Mouse (Mus musculus): ENCODE measurements around the gene Fbn1. TPM values are rescaled to one million over a fixed set of nuclear protein-coding genes. Genes with fewer than 3 reads are reported as not detected.

Gene Fbn1
- polyA plus RNA-seq, 1 experiment from 2014 or later = 20.8 TPM

DNA sequence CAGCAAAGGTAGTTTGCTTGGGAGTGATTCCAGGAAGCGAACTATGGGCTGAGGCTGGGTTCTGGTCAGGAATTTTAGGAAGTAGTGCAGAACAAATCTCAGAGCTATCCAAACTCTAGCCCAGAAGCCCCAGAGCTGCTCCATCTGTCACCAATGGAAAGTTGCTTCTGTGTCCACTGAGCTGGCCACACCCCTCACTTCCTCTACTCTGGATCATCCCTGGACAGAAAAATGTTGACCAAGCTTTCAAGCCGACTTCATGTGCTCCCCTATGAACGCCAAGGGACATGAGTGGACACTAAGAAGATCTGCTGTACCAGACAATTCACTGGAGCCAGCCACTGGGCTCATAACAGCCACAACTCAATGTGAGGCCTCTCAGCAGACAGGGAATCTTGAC lies 31.6 kb downstream of the Fbn1 start:
- H3K27me3 ChIP-seq (replicated peaks) = no peaks in the 10 kb centered on the region
- H3K4me2 ChIP-seq (replicated peaks) = no peak overlapping the region
- ATAC-seq = no peak
- H3K36me3 ChIP-seq = no peaks in the 10 kb centered on the region
- no peaks in the 10 kb centered on the region; the same call in 1 of the 2 replicates for H3K4me1 ChIP-seq (replicated peaks)
- H3K9me3 ChIP-seq = no peaks in the 10 kb centered on the region
- H3K27ac ChIP-seq = no peak overlapping the region
- no peak overlapping the region for H3K9ac ChIP-seq
- 69% methylated on average over 3 of the region's 3 CpGs for WGBS
- no peak overlapping the region for H3K4me3 ChIP-seq (replicated peaks)

DNA sequence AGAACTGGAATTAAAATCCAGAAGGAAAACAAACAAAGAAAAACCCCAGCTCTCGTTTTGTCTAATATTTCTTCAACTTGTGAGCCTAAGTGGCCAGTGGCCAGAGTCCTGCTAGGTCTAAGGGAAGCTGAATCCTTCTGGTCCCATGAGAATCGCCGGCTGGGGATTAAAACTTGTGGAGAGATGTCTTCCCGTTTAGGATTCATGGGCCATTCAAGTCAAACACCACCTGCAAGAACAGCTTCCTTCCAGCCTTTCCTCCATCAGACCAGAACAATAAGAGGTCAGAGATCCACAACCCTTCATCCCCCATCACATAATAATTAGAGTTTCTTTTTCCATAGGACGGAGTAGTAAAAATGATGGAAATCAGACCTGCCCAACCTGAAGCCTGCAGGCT lies 33.1 kb downstream of the Fbn1 start:
- Histone ChIP-seq H3K27ac (no peak overlapping the region), H3K4me1 (replicated peaks) (no peaks in the 10 kb centered on the region; the same call in 1 of the 2 replicates), H3K9ac (no peak overlapping the region), H3K27me3 (replicated peaks) (no peaks in the 10 kb centered on the region), H3K4me3 (replicated peaks) (no peak overlapping the region), H3K36me3 (no peaks in the 10 kb centered on the region), H3K4me2 (replicated peaks) (no peak overlapping the region), H3K9me3 (no peaks in the 10 kb centered on the region)
- 77% methylated on average over 5 of the region's 5 CpGs for WGBS
- ATAC-seq = no peak

DNA sequence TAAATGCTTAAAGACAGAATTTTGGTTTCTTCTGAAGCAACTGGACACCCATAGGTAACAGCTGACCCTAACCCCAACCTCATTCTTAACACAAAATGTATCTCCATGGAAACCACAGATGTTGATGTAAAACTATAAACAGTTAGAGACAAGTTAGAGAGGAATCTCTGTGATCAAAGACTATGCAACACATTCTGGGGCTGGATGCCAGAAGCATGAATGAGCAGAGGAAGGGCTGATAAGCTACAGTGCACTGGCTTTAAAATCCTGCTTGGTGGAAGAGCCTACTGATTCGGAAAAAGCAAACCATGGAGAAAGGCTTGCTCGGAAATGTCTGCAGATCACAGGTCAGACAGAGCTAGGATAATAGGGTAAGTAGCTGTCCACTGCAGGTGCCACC lies 34.6 kb downstream of the Fbn1 start:
- Histone ChIP-seq H3K4me1 (replicated peaks) (no peaks in the 10 kb centered on the region; the same call in 1 of the 2 replicates), H3K9ac (no peak overlapping the region), H3K27ac (no peak overlapping the region), H3K9me3 (no peaks in the 10 kb centered on the region), H3K4me3 (replicated peaks) (no peak overlapping the region), H3K4me2 (replicated peaks) (no peak overlapping the region), H3K36me3 (no peaks in the 10 kb centered on the region), H3K27me3 (replicated peaks) (no peaks in the 10 kb centered on the region)
- WGBS = 44% methylated on average over 2 of the region's 2 CpGs
- no peak for ATAC-seq

DNA sequence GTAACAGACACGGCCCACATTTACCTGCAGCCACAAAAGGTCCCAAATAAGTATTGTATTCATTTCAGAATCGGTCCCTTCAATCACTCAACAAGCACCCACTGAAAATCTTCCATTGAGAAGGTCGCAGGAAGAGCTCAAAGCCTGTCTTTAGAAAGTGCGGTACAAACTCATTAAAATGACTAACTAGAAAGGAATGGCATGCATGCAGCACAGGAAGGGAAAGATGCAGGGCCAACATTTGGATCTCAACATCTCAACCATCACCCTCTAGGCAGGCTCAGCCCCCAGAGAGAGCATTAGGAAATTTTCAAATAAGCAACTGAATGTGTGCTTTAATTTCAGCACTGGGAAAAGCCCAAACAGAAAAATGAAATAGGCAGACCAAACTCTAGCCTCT lies 36.1 kb downstream of the Fbn1 start:
- Histone ChIP-seq H3K4me3 (replicated peaks) (no peak overlapping the region), H3K4me2 (replicated peaks) (no peak overlapping the region), H3K9me3 (no peaks in the 10 kb centered on the region), H3K4me1 (replicated peaks) (no peaks in the 10 kb centered on the region; the same call in 1 of the 2 replicates), H3K36me3 (no peaks in the 10 kb centered on the region), H3K27me3 (replicated peaks) (no peaks in the 10 kb centered on the region), H3K27ac (no peak overlapping the region), H3K9ac (no peak overlapping the region)
- 79% methylated on average over 4 of the region's 4 CpGs for WGBS
- no peak for ATAC-seq

DNA sequence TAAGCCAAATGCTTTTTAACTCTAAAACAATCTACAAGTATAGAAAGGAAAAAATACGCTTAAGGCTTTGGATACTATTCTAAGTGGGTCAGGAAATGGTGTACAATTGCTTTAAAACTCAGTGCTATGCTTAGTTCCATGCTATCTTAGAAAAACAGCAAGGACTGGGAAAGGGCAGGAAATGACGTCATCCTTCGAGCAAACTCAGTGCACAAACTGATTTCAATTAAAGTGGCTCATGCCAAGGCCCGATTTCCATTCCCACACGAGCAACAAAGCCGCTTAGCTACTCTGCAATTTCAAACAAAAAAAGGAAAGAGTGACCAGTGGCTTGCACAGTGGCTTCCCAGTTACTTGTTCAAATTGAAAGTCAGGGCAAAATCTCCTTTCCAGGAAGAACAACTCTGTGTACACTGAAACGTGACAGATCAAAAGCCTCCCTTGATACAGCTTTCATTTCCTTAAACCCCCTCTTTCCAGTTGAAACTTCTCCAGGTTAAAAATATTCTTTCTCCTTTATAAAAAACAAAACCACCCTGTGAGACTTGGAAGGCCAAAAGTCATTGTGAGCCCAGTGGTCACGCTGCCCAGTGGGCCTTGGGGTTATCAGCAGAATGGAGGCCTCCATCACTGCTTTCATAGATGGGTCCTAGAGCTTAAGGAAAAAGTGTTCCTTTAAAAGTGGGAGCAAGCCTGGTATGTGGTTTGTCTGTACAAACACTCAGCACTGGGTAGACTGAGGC lies 37.1 kb downstream of the Fbn1 start:
- no peak overlapping the region for H3K4me3 ChIP-seq (replicated peaks)
- no peaks in the 10 kb centered on the region for H3K9me3 ChIP-seq
- no peak for ATAC-seq
- no peak overlapping the region for H3K4me2 ChIP-seq (replicated peaks)
- H3K27me3 ChIP-seq (replicated peaks) = no peaks in the 10 kb centered on the region
- H3K4me1 ChIP-seq (replicated peaks) = no peaks in the 10 kb centered on the region; the same call in 1 of the 2 replicates
- no peaks in the 10 kb centered on the region for H3K36me3 ChIP-seq
- 0 out of 2 replicates have a peak overlapping the region, but pooled peaks have one; percentile 1 for H3K27ac ChIP-seq
- WGBS = 57% methylated on average over 8 of the region's 8 CpGs
- no peak overlapping the region for H3K9ac ChIP-seq

DNA sequence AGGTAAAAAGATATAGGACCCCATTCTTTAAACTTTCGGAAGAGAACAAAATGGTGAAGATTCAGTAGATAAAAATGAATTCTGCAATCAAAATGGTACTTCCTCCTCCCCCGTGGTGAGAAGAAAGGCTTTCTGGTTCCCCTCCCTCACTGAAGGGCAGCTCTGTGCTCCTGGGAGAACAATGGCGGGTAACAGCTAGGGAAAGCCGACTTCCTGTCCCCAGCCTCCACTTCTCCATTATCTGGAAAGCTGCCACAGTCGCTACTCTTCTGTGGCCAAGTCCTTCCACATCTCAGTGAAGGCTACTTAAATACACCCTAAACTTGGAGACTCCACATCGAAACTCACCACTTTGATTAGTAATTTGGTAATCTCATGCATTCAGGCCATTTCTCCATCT lies 43.8 kb downstream of the Fbn1 start:
- Histone ChIP-seq H3K9me3 (no peaks in the 10 kb centered on the region), H3K27ac (no peak overlapping the region), H3K27me3 (replicated peaks) (no peaks in the 10 kb centered on the region), H3K4me2 (replicated peaks) (no peak overlapping the region), H3K4me3 (replicated peaks) (no peak overlapping the region), H3K36me3 (no peaks in the 10 kb centered on the region), H3K9ac (no peak overlapping the region), H3K4me1 (replicated peaks) (no peaks in the 10 kb centered on the region)
- WGBS = 81% methylated on average over 6 of the region's 6 CpGs
- no peak for ATAC-seq

DNA sequence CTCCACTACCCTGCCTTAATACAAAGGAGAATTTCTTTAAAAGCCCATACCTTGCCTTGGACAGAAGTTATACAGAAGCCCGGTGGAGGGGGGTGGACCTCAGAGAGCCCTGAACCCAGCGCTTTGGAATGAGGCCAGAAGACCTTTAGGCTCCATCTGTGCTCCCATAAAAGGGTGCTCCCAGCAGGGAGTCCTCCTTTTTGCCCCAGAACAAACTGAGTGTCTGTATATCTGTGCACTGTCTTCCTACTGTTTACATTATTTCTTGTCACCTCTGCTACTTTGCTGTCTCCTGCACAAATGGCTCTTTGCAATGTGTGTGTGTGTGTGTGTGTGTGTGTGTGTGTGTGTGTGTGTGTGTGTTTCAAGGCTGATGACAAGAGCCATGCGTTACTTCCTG lies 48.7 kb downstream of the Fbn1 start:
- 51% methylated on average over 3 of the region's 3 CpGs for WGBS

DNA sequence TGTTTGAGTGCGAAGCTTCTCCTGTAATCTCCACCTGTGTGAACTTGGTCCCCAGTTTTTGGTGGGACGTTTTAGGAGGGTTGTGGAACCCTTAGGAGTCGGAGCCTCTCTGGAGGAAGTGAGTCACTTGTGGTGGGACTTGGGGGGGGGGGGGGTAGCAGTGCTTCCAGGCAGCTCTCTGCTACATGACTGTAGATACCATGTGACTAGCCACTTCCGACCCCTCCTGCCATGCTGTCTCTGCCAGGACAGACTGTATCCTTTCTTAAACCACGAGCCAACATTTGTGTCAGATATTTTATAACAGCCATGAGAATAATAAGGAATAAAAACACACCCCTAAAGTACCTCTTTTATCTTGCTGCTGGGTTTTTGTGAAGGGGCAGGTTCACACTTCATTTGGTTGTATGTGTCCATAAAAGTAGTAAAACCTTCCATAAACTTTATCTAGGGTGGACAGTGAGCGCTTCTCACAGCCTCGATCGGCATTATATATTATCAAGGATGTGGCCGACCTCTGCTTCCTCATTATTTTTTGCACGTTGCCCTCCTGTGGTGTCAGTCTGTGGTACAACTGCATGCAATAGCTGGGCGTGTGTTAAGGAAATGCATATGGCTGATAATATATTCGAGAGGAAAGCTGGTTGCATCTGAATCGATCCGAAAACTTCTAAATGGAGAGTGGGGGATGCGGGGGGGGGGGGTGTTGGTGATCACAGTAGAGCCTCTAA lies 51.6 kb downstream of the Fbn1 start:
- H3K36me3 ChIP-seq = no peaks in the 10 kb centered on the region
- WGBS = 81% methylated on average over 15 of the region's 15 CpGs
- no peak overlapping the region for H3K9ac ChIP-seq
- no peak overlapping the region for H3K27ac ChIP-seq
- H3K27me3 ChIP-seq (replicated peaks) = no peaks in the 10 kb centered on the region
- H3K4me3 ChIP-seq (replicated peaks) = no peak overlapping the region
- ATAC-seq = no peak
- H3K4me2 ChIP-seq (replicated peaks) = no peak overlapping the region
- H3K4me1 ChIP-seq (replicated peaks) = no peaks in the 10 kb centered on the region
- no peaks in the 10 kb centered on the region for H3K9me3 ChIP-seq

More for the DNA sequence above, 48.7 kb downstream of the Fbn1 start:
- H3K36me3 ChIP-seq = no peaks in the 10 kb centered on the region
- no peak overlapping the region for H3K9ac ChIP-seq
- 0 out of 2 replicates have a peak overlapping the region, but pooled peaks have one; percentile 36 for H3K27ac ChIP-seq
- no peaks in the 10 kb centered on the region for H3K9me3 ChIP-seq
- H3K4me2 ChIP-seq (replicated peaks) = no peak overlapping the region
- H3K4me1 ChIP-seq (replicated peaks) = no peaks in the 10 kb centered on the region
- ATAC-seq = peak; percentile 28; the same call in 1 of the 2 replicates
- no peak overlapping the region for H3K4me3 ChIP-seq (replicated peaks)
- H3K27me3 ChIP-seq (replicated peaks) = no peaks in the 10 kb centered on the region

DNA sequence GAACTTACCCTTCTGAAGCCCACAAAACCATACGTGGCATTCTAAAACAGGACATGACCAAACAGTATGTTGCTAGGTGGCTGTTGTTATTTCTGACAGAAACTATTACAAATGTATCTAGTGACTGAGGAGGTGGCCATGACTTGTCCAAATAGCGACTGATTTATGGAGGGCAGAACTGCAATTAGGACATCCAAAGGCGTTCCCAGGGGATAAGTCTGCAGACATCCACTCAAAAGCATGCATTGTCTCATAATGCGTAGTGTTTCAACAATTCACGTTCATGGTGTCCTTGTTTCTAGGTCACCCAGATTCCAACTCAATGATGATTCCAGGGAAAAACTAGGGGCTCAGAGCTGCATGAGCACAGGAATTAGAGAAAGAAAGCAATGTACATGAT lies 53.0 kb downstream of the Fbn1 start:
- Histone ChIP-seq H3K27me3 (replicated peaks) (no peaks in the 10 kb centered on the region), H3K36me3 (no peaks in the 10 kb centered on the region), H3K9me3 (no peaks in the 10 kb centered on the region), H3K4me3 (replicated peaks) (no peak overlapping the region), H3K4me2 (replicated peaks) (no peak overlapping the region), H3K27ac (no peak overlapping the region), H3K9ac (no peak overlapping the region), H3K4me1 (replicated peaks) (no peaks in the 10 kb centered on the region)
- ATAC-seq = no peak
- WGBS = 73% methylated on average over 5 of the region's 5 CpGs

DNA sequence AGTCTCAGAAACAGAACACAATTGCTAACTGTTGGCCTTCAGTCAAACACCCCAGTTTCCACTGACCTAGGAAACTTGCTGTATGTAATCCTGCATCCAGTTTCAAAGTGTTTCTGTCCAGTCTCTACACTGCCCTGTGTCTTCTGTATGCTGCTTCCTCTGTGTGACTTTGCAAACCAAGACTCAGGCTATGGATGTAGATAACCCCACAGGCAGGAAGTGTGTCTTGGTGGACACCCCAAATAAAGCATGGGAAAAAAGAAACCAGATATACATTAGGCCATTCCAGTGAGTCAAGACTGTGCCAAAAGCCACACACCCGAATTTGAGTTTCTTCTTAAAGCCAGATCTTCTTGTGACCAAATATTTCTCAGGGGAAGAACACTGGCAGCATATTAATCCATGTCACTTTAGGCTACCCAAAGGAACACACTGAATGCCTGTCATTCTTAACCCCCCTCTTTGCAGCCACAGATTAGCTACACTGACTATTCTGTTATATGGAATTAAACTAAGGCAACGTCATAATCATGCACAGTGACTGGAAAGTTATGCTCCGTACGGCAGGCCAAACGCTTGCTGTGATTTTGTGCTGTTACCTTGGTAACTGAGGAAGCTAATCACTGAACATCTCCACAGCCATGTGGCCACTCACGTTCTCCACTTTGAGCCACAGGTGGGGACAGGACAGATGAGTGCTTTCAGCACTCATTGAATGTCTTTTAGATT lies 55.3 kb downstream of the Fbn1 start:
- no peaks in the 10 kb centered on the region for H3K9me3 ChIP-seq
- no peak overlapping the region for H3K4me2 ChIP-seq (replicated peaks)
- no peaks in the 10 kb centered on the region for H3K36me3 ChIP-seq
- no peak for ATAC-seq
- no peak overlapping the region for H3K27ac ChIP-seq
- no peak overlapping the region for H3K4me3 ChIP-seq (replicated peaks)
- 66% methylated on average over 6 of the region's 6 CpGs for WGBS
- H3K4me1 ChIP-seq (replicated peaks) = no peaks in the 10 kb centered on the region
- no peaks in the 10 kb centered on the region for H3K27me3 ChIP-seq (replicated peaks)
- H3K9ac ChIP-seq = no peak overlapping the region

DNA sequence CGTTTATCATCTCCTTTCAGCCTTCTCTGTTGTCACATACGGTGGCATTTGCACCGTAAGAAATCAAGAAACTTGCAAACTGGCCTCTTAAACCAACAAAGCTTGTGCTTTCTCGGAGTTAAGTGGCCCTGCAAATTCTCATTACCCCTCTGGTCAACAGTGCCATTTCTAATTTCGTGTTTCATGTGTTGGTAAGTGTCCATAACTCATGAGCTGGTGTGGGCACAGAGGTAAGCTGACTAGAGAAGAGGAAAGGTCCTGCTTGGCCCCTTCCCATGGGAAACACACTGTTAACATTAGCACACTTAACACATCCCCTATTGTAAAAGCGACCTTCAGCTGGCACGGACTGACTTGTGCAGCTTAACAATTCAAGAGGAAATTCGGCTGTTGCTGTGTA lies 58.4 kb downstream of the Fbn1 start:
- 63% methylated on average over 8 of the region's 8 CpGs for whole genome bisulfite sequencing
- Histone ChIP-seq H3K27me3 (replicated peaks) (no peaks in the 10 kb centered on the region), H3K4me3 (replicated peaks) (no peak overlapping the region), H3K4me2 (replicated peaks) (no peak overlapping the region), H3K9ac (no peak overlapping the region), H3K36me3 (no peaks in the 10 kb centered on the region), H3K27ac (no peak overlapping the region), H3K9me3 (no peaks in the 10 kb centered on the region), H3K4me1 (replicated peaks) (no peaks in the 10 kb centered on the region)
- ATAC-seq = no peak

DNA sequence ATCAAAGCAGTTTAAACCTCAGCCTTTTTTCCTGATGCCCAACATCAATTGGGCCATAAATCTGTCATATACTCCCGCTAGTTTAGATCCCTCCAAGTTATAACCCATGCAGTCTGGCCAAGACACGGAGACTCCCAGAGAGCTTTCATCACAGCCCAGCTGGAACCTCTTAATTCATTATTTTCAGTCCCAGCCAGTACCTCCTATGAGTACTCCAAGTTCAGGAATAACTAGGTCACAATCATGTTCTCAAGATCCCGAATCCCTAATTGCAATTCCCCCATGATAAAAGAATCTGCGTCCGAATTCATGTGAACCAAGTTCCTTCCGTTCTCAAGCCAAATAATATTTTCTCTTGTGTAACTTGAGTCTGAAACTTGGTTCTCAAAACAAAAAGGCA lies 58.9 kb downstream of the Fbn1 start:
- Histone ChIP-seq H3K9me3 (no peaks in the 10 kb centered on the region), H3K27me3 (replicated peaks) (no peaks in the 10 kb centered on the region), H3K36me3 (no peaks in the 10 kb centered on the region), H3K27ac (no peak overlapping the region), H3K4me2 (replicated peaks) (no peak overlapping the region), H3K4me1 (replicated peaks) (no peaks in the 10 kb centered on the region), H3K9ac (no peak overlapping the region), H3K4me3 (replicated peaks) (no peak overlapping the region)
- WGBS = 64% methylated on average over 6 of the region's 6 CpGs
- ATAC-seq = no peak

All from intestine, embryonic 15.5 days (tissue).